Mouse (Mus musculus) myocyte (in vitro differentiated cells): Measurements from ENCODE around the gene Zdhhc19.

Experiments
- CEBPB ChIP-seq: IDR thresholded peaks from 2 replicates; pipeline ENCODE4 v1.6.1; 2011; ENCODE audit warnings: mild to moderate bottlenecking, moderate library complexity; ENCODE audit not compliant: poor library complexity, insufficient read depth, severe bottlenecking
- E2F4 ChIP-seq: IDR thresholded peaks from one replicate; pipeline ENCODE4 v1.6.1; 2011; ENCODE audit warnings: mild to moderate bottlenecking, control low read depth, moderate library complexity; ENCODE audit not compliant: insufficient read depth
- MAX ChIP-seq: IDR thresholded peaks from one replicate; pipeline ENCODE4 v1.6.1; 2011; ENCODE audit warnings: low read depth, mild to moderate bottlenecking, control low read depth
- MYOD1 ChIP-seq, 3 experiments: IDR thresholded peaks; one replicate each; pipeline ENCODE4 v1.6.1; 2011; ENCODE audit warnings: control low read depth in 2 of 3, low read depth in 2 of 3, mild to moderate bottlenecking in 2 of 3, moderate library complexity in 1 of 3; ENCODE audit not compliant: insufficient read length in 2 of 3, control insufficient read depth in 1 of 3
- POLR2A ChIP-seq: IDR thresholded peaks from one replicate; pipeline ENCODE4 v1.6.1; 2011; ENCODE audit warnings: low read depth, mild to moderate bottlenecking, control low read depth, moderate library complexity; ENCODE audit not compliant: insufficient read length
- POLR2AphosphoS2 ChIP-seq: IDR thresholded peaks from one replicate; pipeline ENCODE4 v1.6.1; 2011; ENCODE audit warnings: low read depth, control low read depth; ENCODE audit not compliant: insufficient read length
- REST ChIP-seq: IDR thresholded peaks from one replicate; pipeline ENCODE4 v1.6.1; 2011; ENCODE audit warnings: mild to moderate bottlenecking, control low read depth, moderate library complexity; ENCODE audit not compliant: insufficient read depth, insufficient read length

DNA sequence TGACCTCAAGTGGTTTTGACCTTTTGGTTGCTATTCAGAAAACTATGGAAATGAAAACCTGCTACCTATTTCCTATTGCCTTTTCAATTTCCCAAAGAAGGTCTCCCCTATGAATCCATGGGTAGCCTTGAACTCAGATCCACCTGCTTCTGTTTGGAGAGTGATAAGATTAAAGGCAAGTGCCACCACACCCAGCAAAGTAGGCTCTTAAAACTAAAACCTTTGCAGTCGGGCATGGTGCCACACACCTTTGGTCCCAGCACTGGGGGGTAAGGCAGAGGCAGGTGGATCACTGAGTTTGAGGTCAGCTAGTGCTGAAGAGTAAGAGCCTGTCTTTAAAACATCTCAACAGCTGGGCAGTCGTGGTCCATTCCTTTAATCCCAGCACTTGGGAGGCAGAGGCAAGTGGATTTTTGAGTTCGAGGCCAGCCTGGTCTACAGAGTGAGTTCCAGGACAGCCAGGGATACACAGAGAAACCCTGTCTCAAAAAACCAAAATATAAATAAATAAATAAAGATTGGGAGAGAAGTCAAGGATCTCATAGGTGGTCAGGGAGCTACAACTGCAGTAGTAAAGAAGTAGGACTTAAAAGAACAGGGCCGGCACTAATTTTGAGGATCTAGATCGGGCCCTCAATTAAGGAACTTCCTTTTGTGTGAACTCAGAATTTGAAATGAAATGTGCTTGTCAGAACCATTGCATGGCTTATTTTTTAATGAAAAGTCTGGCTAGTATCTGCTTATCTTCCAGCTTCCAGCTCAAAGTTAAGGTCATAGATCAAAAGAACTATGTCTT is 114.6 kb downstream of the Zdhhc19 start:
- no peak for TF ChIP-seq MAX
- no peak for TF ChIP-seq E2F4
- no peak for TF ChIP-seq POLR2A
- TF ChIP-seq POLR2AphosphoS2 = no peak
- TF ChIP-seq MYOD1 (IDR thresholded peaks at IDR 0.05; ENCODE audit: control insufficient read depth in 1 of 3, insufficient read length in 2 of 3, low read depth in 2 of 3) = no peak
- no peak for TF ChIP-seq CEBPB
- TF ChIP-seq REST = no peak
